ENCODE assay signal across 10 mouse cellular contexts in the genomic region with DNA sequence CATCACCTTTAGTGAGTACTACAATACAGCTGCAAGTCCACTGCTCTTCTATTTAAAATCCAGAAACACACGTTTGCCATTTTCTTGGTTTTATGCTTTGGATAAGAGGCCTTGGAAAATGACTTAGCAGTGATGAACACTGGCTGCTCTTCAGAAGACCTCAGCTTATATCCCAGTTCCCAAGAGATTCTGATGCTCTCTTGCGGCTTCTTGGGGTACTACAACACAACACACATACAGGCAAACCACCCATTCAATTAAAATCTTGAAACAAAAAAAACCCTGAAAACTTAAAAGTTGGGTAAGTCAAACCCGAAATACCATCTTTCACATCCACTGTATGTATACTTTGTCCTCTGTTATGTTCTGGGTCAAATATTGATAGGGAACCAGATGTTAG. TPM values are rescaled to one million over a fixed set of nuclear protein-coding genes. Genes with fewer than 3 reads are reported as not detected.
DNase-seq lines count a peak whose midpoint lies in the region; ATAC-seq and TF ChIP-seq lines count a peak whose summit lies in the region.
"Had no signal": no experiment of that assay in that cellular context is flagged by ENCODE, and none has a peak within 500 bp of the region (broad histone marks: within the 10 kb centered on the region; RNA-seq: fewer than 3 reads in every experiment).

No protein-coding gene starts in this region.

- H3K4me1 ChIP-seq in intestine, postnatal 0 days (replicated peaks; ENCODE audit: control insufficient read depth, insufficient read depth, low read length), result no peaks in the 10 kb centered on the region
- H3K4me1 ChIP-seq in intestine, embryonic 15.5 days (replicated peaks), result peaks cover 5% of the 10 kb centered on the region
- H3K4me1 ChIP-seq in midbrain, embryonic 11.5 days (ENCODE audit: control insufficient read depth, insufficient read depth, low read length), result peaks cover 6% of the 10 kb centered on the region
- peaks cover 9% of the 10 kb centered on the region for H3K4me1 ChIP-seq in midbrain, embryonic 10.5 days
- no peaks in the 10 kb centered on the region for H3K4me1 ChIP-seq in stomach, postnatal 0 days (replicated peaks; ENCODE audit: control insufficient read depth, insufficient read depth)

- H3K9me3 ChIP-seq in intestine, postnatal 0 days (ENCODE audit: control insufficient read depth), result no peaks in the 10 kb centered on the region
- no peaks in the 10 kb centered on the region for H3K9me3 ChIP-seq in intestine, embryonic 15.5 days
- H3K9me3 ChIP-seq in midbrain, embryonic 11.5 days (ENCODE audit: control insufficient read depth, low read length), result no peaks in the 10 kb centered on the region
- H3K9me3 ChIP-seq in midbrain, embryonic 10.5 days (replicated peaks), result no peaks in the 10 kb centered on the region
- H3K9me3 ChIP-seq in stomach, postnatal 0 days (ENCODE audit: control insufficient read depth, low read length), result no peaks in the 10 kb centered on the region

- no peak overlapping the region for H3K4me2 ChIP-seq in intestine, postnatal 0 days (replicated peaks; ENCODE audit: low read depth)
- no peak overlapping the region for H3K4me2 ChIP-seq in intestine, embryonic 15.5 days (replicated peaks)
- H3K4me2 ChIP-seq in midbrain, embryonic 11.5 days, result no peak overlapping the region
- H3K4me2 ChIP-seq in stomach, postnatal 0 days (replicated peaks; ENCODE audit: low read depth), result no peak overlapping the region

- no peak overlapping the region for H3K9ac ChIP-seq in intestine, postnatal 0 days (ENCODE audit: low read depth, low read length)
- H3K9ac ChIP-seq in intestine, embryonic 15.5 days, result no peak overlapping the region
- H3K9ac ChIP-seq in midbrain, embryonic 11.5 days (ENCODE audit: low read length), result no peak overlapping the region
- H3K9ac ChIP-seq in stomach, postnatal 0 days (ENCODE audit: low read length), result no peak overlapping the region

- H3K36me3 ChIP-seq in intestine, postnatal 0 days (ENCODE audit: control insufficient read depth, insufficient read depth), result peaks cover 75% of the 10 kb centered on the region
- peaks cover 47% of the 10 kb centered on the region for H3K36me3 ChIP-seq in intestine, embryonic 15.5 days
- H3K36me3 ChIP-seq in midbrain, embryonic 11.5 days (ENCODE audit: control insufficient read depth, insufficient read depth, low read length), result peaks cover 37% of the 10 kb centered on the region
- peaks cover 86% of the 10 kb centered on the region for H3K36me3 ChIP-seq in midbrain, embryonic 10.5 days
- peaks cover 39% of the 10 kb centered on the region for H3K36me3 ChIP-seq in stomach, postnatal 0 days (ENCODE audit: control insufficient read depth, insufficient read depth, low read length)

- 66% methylated on average over 3 of the region's 3 CpGs for WGBS in intestine, postnatal 0 days
- WGBS in intestine, embryonic 15.5 days, result 64% methylated on average over 3 of the region's 3 CpGs
- WGBS in midbrain, embryonic 11.5 days, result 69% methylated on average over 3 of the region's 3 CpGs
- WGBS in midbrain, embryonic 10.5 days, result 71% methylated on average over 3 of the region's 3 CpGs
- 52% methylated on average over 3 of the region's 3 CpGs for WGBS in stomach, postnatal 0 days

- no peak for ATAC-seq in CD4-positive, CD25-positive, alpha-beta regulatory T cell, adult 4 months
- ATAC-seq in intestine, postnatal 0 days, result no peak
- no peak for ATAC-seq in intestine, embryonic 15.5 days
- ATAC-seq in midbrain, embryonic 11.5 days (ENCODE audit: low FRiP score), result no peak
- ATAC-seq in stomach, postnatal 0 days (ENCODE audit: low FRiP score, low TSS enrichment), result no peak

- no peak overlapping the region for H3K27ac ChIP-seq in intestine, postnatal 0 days (ENCODE audit: low read depth, low read length)
- no peak overlapping the region for H3K27ac ChIP-seq in intestine, embryonic 15.5 days
- H3K27ac ChIP-seq in midbrain, embryonic 11.5 days (ENCODE audit: low read depth, low read length), result no peak overlapping the region
- no peak overlapping the region for H3K27ac ChIP-seq in midbrain, embryonic 10.5 days (replicated peaks)
- H3K27ac ChIP-seq in stomach, postnatal 0 days (replicated peaks), result no peak overlapping the region

- TF ChIP-seq CTCF in intestine, postnatal 0 days (IDR thresholded peaks at IDR 0.05; ENCODE audit: low read depth), result peak; percentile 69
- peak; percentile 66 for TF ChIP-seq CTCF in stomach, postnatal 0 days (IDR thresholded peaks at IDR 0.05; ENCODE audit: low read depth)

- no peaks in the 10 kb centered on the region for H3K27me3 ChIP-seq in intestine, postnatal 0 days (replicated peaks; ENCODE audit: control insufficient read depth, insufficient read depth, low read length)
- H3K27me3 ChIP-seq in intestine, embryonic 15.5 days (replicated peaks), result no peaks in the 10 kb centered on the region
- H3K27me3 ChIP-seq in midbrain, embryonic 11.5 days (ENCODE audit: control insufficient read depth, insufficient read depth, low read length), result no peaks in the 10 kb centered on the region
- no peaks in the 10 kb centered on the region for H3K27me3 ChIP-seq in midbrain, embryonic 10.5 days (ENCODE audit: low read depth, poor library complexity, severe bottlenecking)
- H3K27me3 ChIP-seq in stomach, postnatal 0 days (ENCODE audit: control insufficient read depth, insufficient read depth, low read length), result no peaks in the 10 kb centered on the region

- H3K4me3 ChIP-seq in intestine, postnatal 0 days (ENCODE audit: low read depth, low read length), result no peak overlapping the region
- H3K4me3 ChIP-seq in intestine, embryonic 15.5 days (replicated peaks), result no peak overlapping the region
- no peak overlapping the region for H3K4me3 ChIP-seq in midbrain, embryonic 11.5 days (ENCODE audit: low read depth, low read length)
- no peak overlapping the region for H3K4me3 ChIP-seq in midbrain, embryonic 10.5 days
- H3K4me3 ChIP-seq in stomach, postnatal 0 days (ENCODE audit: low read depth, low read length), result no peak overlapping the region

- peak; percentile 61 for DNase-seq in CD4-positive, CD25-positive, alpha-beta regulatory T cell, adult 2 months (ENCODE audit: low read depth, low spot score)
- DNase-seq in midbrain, embryonic 11.5 days (ENCODE audit: low spot score, missing footprints), result peak; percentile 88
- DNase-seq in midbrain, embryonic 10.5 days (ENCODE audit: low spot score), result no peak
- no peak for DNase-seq in stomach, postnatal 0 days (ENCODE audit: low spot score)
- no peak for DNase-seq in layer of hippocampus, adult 18-20 months (ENCODE audit: low spot score in 2 of 2)
- DNase-seq: heart, adult 11 months; layer of hippocampus, adult 9-11 months had no signal

- TF ChIP-seq EP300 in stomach, postnatal 0 days (optimal IDR thresholded peaks at IDR 0.05), result no peak

RNA-seq across cellular contexts. Expression of a gene that starts 5.2 kb away (rescaled TPM):
- polyA plus RNA-seq in CD4-positive, CD25-positive, alpha-beta regulatory T cell, adult 4 months (2017; shearing (Covaris generic)), result 10 to 100 TPM; 55.6 to 71.0 TPM
- polyA plus RNA-seq in intestine, postnatal 0 days (2015; fragmentation: Nextera tagmentation; extraction: Ambion mirVana), result 54.6 and 60.6 TPM in 2 replicates
- 70.8 and 78.9 TPM in 2 replicates for polyA plus RNA-seq in intestine, embryonic 15.5 days (2015; fragmentation: Nextera tagmentation; extraction: Ambion mirVana)
- 72.8 and 83.8 TPM in 2 replicates for polyA plus RNA-seq in midbrain, embryonic 11.5 days (2014; fragmentation: Nextera tagmentation; extraction: Ambion mirVana)
- polyA plus RNA-seq in midbrain, embryonic 10.5 days (2016; fragmentation: Nextera tagmentation; extraction: Ambion mirVana), result 89.8 and 90.8 TPM in 2 replicates
- polyA plus RNA-seq in stomach, postnatal 0 days (2015; fragmentation: Nextera tagmentation; extraction: Ambion mirVana), result 35.9 and 38.6 TPM in 2 replicates
- 10 to 100 TPM; 64.9 to 69.3 TPM for total RNA-seq in layer of hippocampus, adult 18-20 months (2021)

RNA-seq across cellular contexts. Expression of a gene that starts 5.5 kb away (rescaled TPM):
- polyA plus RNA-seq in CD4-positive, CD25-positive, alpha-beta regulatory T cell, adult 4 months (2017; shearing (Covaris generic)), result 10 to 100 TPM; 25.8 to 27.5 TPM
- 42.7 and 44.2 TPM in 2 replicates for polyA plus RNA-seq in intestine, postnatal 0 days (2015; fragmentation: Nextera tagmentation; extraction: Ambion mirVana)
- 48.3 and 50.0 TPM in 2 replicates for polyA plus RNA-seq in intestine, embryonic 15.5 days (2015; fragmentation: Nextera tagmentation; extraction: Ambion mirVana)
- 44.4 and 50.5 TPM in 2 replicates for polyA plus RNA-seq in midbrain, embryonic 11.5 days (2014; fragmentation: Nextera tagmentation; extraction: Ambion mirVana)
- 58.9 and 61.0 TPM in 2 replicates for polyA plus RNA-seq in midbrain, embryonic 10.5 days (2016; fragmentation: Nextera tagmentation; extraction: Ambion mirVana)
- polyA plus RNA-seq in stomach, postnatal 0 days (2015; fragmentation: Nextera tagmentation; extraction: Ambion mirVana), result 27.5 and 28.3 TPM in 2 replicates
- 10 to 100 TPM; 21.4 to 22.1 TPM for total RNA-seq in layer of hippocampus, adult 18-20 months (2021)

RNA-seq across cellular contexts. Expression of a gene that starts 17.9 kb away (rescaled TPM):
- 100 to 1,000 TPM; 156 to 341 TPM for polyA plus RNA-seq in CD4-positive, CD25-positive, alpha-beta regulatory T cell, adult 4 months (2017; shearing (Covaris generic))
- polyA plus RNA-seq in intestine, postnatal 0 days (2015; fragmentation: Nextera tagmentation; extraction: Ambion mirVana), result 57.3 and 61.5 TPM in 2 replicates
- 27.2 and 28.1 TPM in 2 replicates for polyA plus RNA-seq in intestine, embryonic 15.5 days (2015; fragmentation: Nextera tagmentation; extraction: Ambion mirVana)
- 3.3 and 3.5 TPM in 2 replicates for polyA plus RNA-seq in midbrain, embryonic 11.5 days (2014; fragmentation: Nextera tagmentation; extraction: Ambion mirVana)
- polyA plus RNA-seq in midbrain, embryonic 10.5 days (2016; fragmentation: Nextera tagmentation; extraction: Ambion mirVana), result 4.6 and 5.1 TPM in 2 replicates
- polyA plus RNA-seq in stomach, postnatal 0 days (2015; fragmentation: Nextera tagmentation; extraction: Ambion mirVana), result 29.1 and 29.4 TPM in 2 replicates
- total RNA-seq in layer of hippocampus, adult 18-20 months (2021), result 1 to 10 TPM; 3.5 to 3.7 TPM

RNA-seq across cellular contexts. Expression of a gene that starts 25.6 kb away (rescaled TPM):
- polyA plus RNA-seq in CD4-positive, CD25-positive, alpha-beta regulatory T cell, adult 4 months (2017; shearing (Covaris generic)), result 100 to 1,000 TPM in 1 of 2 experiments, 10 to 100 TPM in 1; 65.5 to 110 TPM
- polyA plus RNA-seq in intestine, postnatal 0 days (2015; fragmentation: Nextera tagmentation; extraction: Ambion mirVana), result 10.6 and 11.9 TPM in 2 replicates
- 40.2 and 41.7 TPM in 2 replicates for polyA plus RNA-seq in intestine, embryonic 15.5 days (2015; fragmentation: Nextera tagmentation; extraction: Ambion mirVana)
- 36.1 and 39.4 TPM in 2 replicates for polyA plus RNA-seq in midbrain, embryonic 11.5 days (2014; fragmentation: Nextera tagmentation; extraction: Ambion mirVana)
- polyA plus RNA-seq in midbrain, embryonic 10.5 days (2016; fragmentation: Nextera tagmentation; extraction: Ambion mirVana), result 69.7 and 82.9 TPM in 2 replicates
- polyA plus RNA-seq in stomach, postnatal 0 days (2015; fragmentation: Nextera tagmentation; extraction: Ambion mirVana), result 13.4 and 15.1 TPM in 2 replicates
- 1 to 10 TPM; 4.8 to 5.1 TPM for total RNA-seq in layer of hippocampus, adult 18-20 months (2021)

RNA-seq across cellular contexts. Expression of a gene that starts 39.2 kb away (rescaled TPM):
- 100 to 1,000 TPM; 406 to 454 TPM for polyA plus RNA-seq in CD4-positive, CD25-positive, alpha-beta regulatory T cell, adult 4 months (2017; shearing (Covaris generic))
- 33.6 and 35.0 TPM in 2 replicates for polyA plus RNA-seq in intestine, postnatal 0 days (2015; fragmentation: Nextera tagmentation; extraction: Ambion mirVana)
- polyA plus RNA-seq in intestine, embryonic 15.5 days (2015; fragmentation: Nextera tagmentation; extraction: Ambion mirVana), result 17.5 and 19.9 TPM in 2 replicates
- 6.3 and 7.5 TPM in 2 replicates for polyA plus RNA-seq in midbrain, embryonic 11.5 days (2014; fragmentation: Nextera tagmentation; extraction: Ambion mirVana)
- 6.3 and 8.1 TPM in 2 replicates for polyA plus RNA-seq in midbrain, embryonic 10.5 days (2016; fragmentation: Nextera tagmentation; extraction: Ambion mirVana)
- 18.9 and 23.1 TPM in 2 replicates for polyA plus RNA-seq in stomach, postnatal 0 days (2015; fragmentation: Nextera tagmentation; extraction: Ambion mirVana)
- total RNA-seq in layer of hippocampus, adult 18-20 months (2021), result 1 to 10 TPM; 2.2 to 2.4 TPM

Comparison
In these comparisons a context has a peak if more than half of its experiments do, and no peak if none do; other contexts are left out.
1. DNase-seq: peak in CD4-positive, CD25-positive, alpha-beta regulatory T cell, adult 2 months (single experiment) and midbrain, embryonic 11.5 days (single experiment); none in midbrain, embryonic 10.5 days (single experiment), stomach, postnatal 0 days (single experiment) and layer of hippocampus, adult 18-20 months (0 of 2).